Mouse (Mus musculus): ENCODE results near the gene Taar7a. TPM values are rescaled to one million over a fixed set of nuclear protein-coding genes. Genes with fewer than 3 reads are reported as not detected.

Taar7a gene
- not detected in 2 replicates for polyA plus RNA-seq (2015; fragmentation: Nextera tagmentation; extraction: Ambion mirVana)

DNA sequence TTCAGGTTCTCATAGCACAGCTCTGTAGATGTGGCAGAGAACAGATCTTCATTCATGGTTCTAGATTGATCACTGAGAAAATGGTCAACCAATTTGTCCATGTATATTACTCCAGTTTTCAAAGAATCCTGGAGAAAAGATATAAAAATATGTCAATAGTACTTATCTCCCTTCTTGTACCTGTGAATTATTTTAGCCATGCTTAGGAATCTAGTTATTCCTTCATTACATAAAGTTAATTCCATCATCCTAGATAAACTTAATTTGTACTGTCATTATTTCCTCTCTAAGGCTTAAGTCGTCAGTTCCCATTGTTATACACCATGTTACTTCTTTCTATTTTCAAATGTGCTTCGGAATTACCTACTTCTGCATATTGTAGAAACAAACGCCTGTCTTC lies at the start of gene Taar7a:
Taar7a (minus strand) TSS at position 101 of the 400 bp plus-strand sequence.

DNA sequence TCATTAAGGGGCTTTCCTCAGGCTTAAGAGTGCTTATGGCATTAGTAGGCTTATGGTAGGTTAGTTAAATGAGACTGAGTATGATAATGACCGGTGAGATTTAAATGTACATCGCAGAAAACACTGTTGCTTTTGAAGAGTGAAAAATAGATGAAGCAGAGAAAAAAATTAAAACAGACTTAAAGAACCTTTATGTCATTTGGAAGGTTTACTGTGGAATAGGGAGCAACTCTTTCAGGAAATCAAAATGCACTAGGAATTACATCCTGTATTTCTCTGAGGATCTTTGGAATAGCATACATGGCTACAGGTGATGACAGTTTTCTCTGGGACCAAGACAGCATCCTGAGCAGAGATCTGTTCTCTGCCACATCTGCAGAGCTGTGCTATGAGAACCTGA lies 44.0 kb upstream of the Taar7a start, which contains the start of gene Taar7e:
Taar7e (plus strand) TSS at position 301 of the 400 bp plus-strand sequence.

DNA sequence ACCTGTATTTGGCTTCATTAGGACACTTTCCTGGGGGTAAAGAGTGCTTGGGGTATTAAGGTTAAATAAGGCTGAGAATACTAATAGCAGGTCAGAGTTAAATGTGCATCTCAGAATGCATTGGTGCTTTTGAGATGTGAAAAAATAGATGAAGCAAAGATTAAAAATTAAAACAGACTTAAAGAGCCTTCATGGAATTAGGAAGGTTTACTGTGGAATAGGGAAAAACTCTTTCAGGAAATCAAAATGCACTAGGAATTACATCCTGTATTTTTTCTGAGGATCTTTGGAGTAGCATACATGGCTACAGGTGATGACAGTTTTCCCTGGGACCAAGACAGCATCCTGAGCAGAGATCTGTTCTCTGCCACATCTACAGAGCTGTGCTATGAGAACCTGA lies 33.6 kb upstream of the Taar7a start, which contains the start of gene Taar7d:
Taar7d (plus strand) TSS at position 301 of the 400 bp plus-strand sequence.

DNA sequence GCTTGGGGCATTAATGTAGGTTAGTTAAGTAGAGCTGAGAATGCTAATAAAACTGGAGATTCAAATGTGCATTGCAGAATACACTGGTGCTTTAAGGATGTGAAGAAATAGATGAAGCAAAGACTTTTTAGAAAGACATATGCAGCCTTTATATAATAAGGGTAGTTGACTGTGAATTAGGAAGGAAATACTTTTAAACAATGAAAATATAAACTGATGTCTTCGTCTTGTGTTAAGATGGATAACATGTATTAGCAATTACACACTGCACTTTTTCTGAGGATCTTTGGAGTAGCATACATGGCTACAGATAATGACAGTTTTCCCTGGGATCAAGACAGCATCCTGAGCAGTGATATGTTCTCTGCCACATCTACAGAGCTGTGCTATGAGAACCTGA lies 6.4 kb upstream of the Taar7a start, which contains the start of gene Taar7b:
Taar7b (plus strand) TSS at position 301 of the 400 bp plus-strand sequence.

DNA sequence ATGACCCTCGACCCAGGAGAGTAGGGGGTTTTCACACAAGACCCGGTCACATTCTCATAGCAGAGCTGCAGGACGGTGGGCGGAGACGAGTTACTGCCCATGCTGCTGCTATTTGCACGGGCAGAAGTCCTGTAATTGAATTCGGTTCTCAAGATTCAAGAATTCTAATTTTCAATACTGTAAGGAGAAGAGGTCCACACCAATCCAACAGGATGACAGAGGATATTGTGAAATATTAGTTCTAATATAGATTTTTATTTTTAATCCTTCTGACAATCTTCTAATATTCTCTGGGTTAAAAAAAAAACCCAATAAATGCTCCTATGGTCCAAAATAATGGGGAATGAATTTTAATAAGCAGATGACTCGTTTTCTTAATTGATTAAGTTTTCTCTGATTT lies 7.7 kb downstream of the Taar7a start, which contains the start of gene Taar6:
Taar6 (minus strand) TSS at position 101 of the 400 bp plus-strand sequence.

GRCm38 (mm10) chr10:23970656-23971165 lies 22.6 kb downstream of the Taar7a start, which contains the start of gene Taar5:
Taar5 (plus strand) TSS chr10:23970706.

GRCm38 (mm10) chr10:23960444-23960915 lies 32.8 kb downstream of the Taar7a start, which contains the start of gene Taar4:
Taar4 (plus strand) TSS chr10:23960494.

DNA sequence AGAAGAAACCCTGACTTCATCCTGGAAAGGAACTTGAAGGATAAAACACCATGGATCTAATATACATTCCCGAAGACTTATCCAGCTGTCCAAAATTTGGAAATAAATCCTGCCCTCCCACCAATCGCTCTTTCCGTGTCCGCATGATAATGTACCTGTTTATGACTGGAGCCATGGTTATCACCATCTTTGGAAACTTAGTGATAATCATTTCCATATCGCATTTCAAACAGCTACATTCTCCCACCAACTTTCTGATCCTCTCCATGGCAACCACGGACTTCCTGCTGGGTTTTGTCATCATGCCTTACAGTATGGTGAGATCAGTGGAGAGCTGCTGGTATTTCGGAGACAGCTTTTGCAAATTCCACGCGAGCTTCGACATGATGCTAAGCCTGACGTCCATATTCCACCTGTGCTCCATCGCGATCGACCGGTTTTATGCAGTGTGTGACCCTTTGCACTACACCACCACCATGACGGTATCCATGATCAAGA lies 43.7 kb downstream of the Taar7a start, which contains the start of gene Taar3:
Taar3 (plus strand) TSS at position 51 of the 498 bp plus-strand sequence.

Other genes starting within 250 kb of the Taar7a start
- gene Rps12, start 206.2 kb downstream of the Taar7a start, polyA plus RNA-seq (2015; fragmentation: Nextera tagmentation; extraction: Ambion mirVana) = 153 and 155 TPM in 2 replicates
- gene Slc18b1, start 196.5 kb downstream of the Taar7a start, polyA plus RNA-seq (2015; fragmentation: Nextera tagmentation; extraction: Ambion mirVana) = 17.7 and 30.9 TPM in 2 replicates
- 0.19 and 0.26 TPM in 2 replicates for gene Vnn3, start 142.0 kb downstream of the Taar7a start, polyA plus RNA-seq (2015; fragmentation: Nextera tagmentation; extraction: Ambion mirVana)
- gene Vnn1, start 98.8 kb downstream of the Taar7a start, polyA plus RNA-seq (2015; fragmentation: Nextera tagmentation; extraction: Ambion mirVana) = 1.3 and 2.5 TPM in 2 replicates
- not detected in 2 replicates for gene Taar1, start 73.1 kb downstream of the Taar7a start, polyA plus RNA-seq (2015; fragmentation: Nextera tagmentation; extraction: Ambion mirVana)
- gene Taar2, start 54.9 kb downstream of the Taar7a start, polyA plus RNA-seq (2015; fragmentation: Nextera tagmentation; extraction: Ambion mirVana) = not detected in 2 replicates
- gene Taar3, start 43.9 kb downstream of the Taar7a start, polyA plus RNA-seq (2015; fragmentation: Nextera tagmentation; extraction: Ambion mirVana) = not detected in 2 replicates
- not detected in 2 replicates for gene Taar4, start 33.0 kb downstream of the Taar7a start, polyA plus RNA-seq (2015; fragmentation: Nextera tagmentation; extraction: Ambion mirVana)
- not detected in 2 replicates for gene Taar5, start 22.8 kb downstream of the Taar7a start, polyA plus RNA-seq (2015; fragmentation: Nextera tagmentation; extraction: Ambion mirVana)
- not detected in 2 replicates for gene Taar6, start 7.8 kb downstream of the Taar7a start, polyA plus RNA-seq (2015; fragmentation: Nextera tagmentation; extraction: Ambion mirVana)
- not detected in 2 replicates for gene Taar7b, start 6.5 kb upstream of the Taar7a start, polyA plus RNA-seq (2015; fragmentation: Nextera tagmentation; extraction: Ambion mirVana)
- not detected in 2 replicates for gene Taar7d, start 33.7 kb upstream of the Taar7a start, polyA plus RNA-seq (2015; fragmentation: Nextera tagmentation; extraction: Ambion mirVana)
- not detected in 2 replicates for gene Taar7e, start 44.1 kb upstream of the Taar7a start, polyA plus RNA-seq (2015; fragmentation: Nextera tagmentation; extraction: Ambion mirVana)
- gene Taar7f, start 56.0 kb upstream of the Taar7a start, polyA plus RNA-seq (2015; fragmentation: Nextera tagmentation; extraction: Ambion mirVana) = not detected in 2 replicates
- not detected in 2 replicates for gene Taar8a, start 83.0 kb upstream of the Taar7a start, polyA plus RNA-seq (2015; fragmentation: Nextera tagmentation; extraction: Ambion mirVana)
- gene Taar8b, start 98.8 kb upstream of the Taar7a start, polyA plus RNA-seq (2015; fragmentation: Nextera tagmentation; extraction: Ambion mirVana) = not detected in 2 replicates
- gene Taar8c, start 108.4 kb upstream of the Taar7a start, polyA plus RNA-seq (2015; fragmentation: Nextera tagmentation; extraction: Ambion mirVana) = not detected in 2 replicates
- not detected in 2 replicates for gene Taar9, start 116.1 kb upstream of the Taar7a start, polyA plus RNA-seq (2015; fragmentation: Nextera tagmentation; extraction: Ambion mirVana)
- gene Stx7, start 155.8 kb upstream of the Taar7a start, polyA plus RNA-seq (2015; fragmentation: Nextera tagmentation; extraction: Ambion mirVana) = 74.7 and 89.6 TPM in 2 replicates
- gene Moxd1, start 230.0 kb upstream of the Taar7a start, polyA plus RNA-seq (2015; fragmentation: Nextera tagmentation; extraction: Ambion mirVana) = 7.4 and 7.9 TPM in 2 replicates

All from urinary bladder, postnatal 0 days (tissue).